Mouse (Mus musculus): ENCODE data around the gene Pdss1. TPM values are rescaled to one million over a fixed set of nuclear protein-coding genes. Genes with fewer than 3 reads are reported as not detected.
"Not testable (repeated sequence)": the region's sequence is repeated elsewhere in the genome, so short reads cannot be mapped to it uniquely, and the experiment has no call there.

Pdss1 gene
- polyA plus RNA-seq, 1 experiment from 2014 or later: 11.8 TPM

DNA sequence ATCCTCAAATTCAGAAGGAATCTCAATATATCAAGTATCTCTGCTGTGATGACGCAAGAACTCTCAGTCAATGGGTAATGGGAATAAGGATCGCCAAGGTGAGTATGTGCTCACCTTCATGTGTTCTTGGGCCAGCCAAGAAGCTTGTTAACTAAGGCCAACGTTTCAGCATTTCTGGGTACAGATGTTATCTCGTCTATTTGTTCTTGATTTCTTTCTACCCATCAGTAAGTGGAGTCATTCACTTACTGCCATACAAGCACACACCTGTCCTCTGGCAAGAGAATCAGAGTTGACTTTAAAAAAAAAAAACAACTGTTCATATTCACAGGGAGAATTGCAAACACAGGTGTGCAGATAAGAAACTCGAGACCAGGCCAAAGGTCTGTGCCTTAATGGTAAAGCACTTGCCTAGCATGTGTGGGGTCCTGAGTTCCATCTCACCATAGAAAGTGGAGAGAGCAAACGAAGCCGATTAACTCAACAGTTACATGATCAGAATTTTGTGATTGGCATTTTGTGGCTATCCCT lies 28.4 kb upstream of the Pdss1 start:
- TF ChIP-seq CTCF (IDR thresholded peaks at IDR 0.05; ENCODE audit: low read depth): no peak
- no peak for TF ChIP-seq EP300 (IDR thresholded peaks at IDR 0.05; ENCODE audit: low read depth)
- Histone ChIP-seq H3K4me3 (ENCODE audit: low read depth, low read length) (no peak overlapping the region), H3K27ac (ENCODE audit: low read depth) (no peak overlapping the region), H3K4me2 (ENCODE audit: low read depth, low read length) (no peak overlapping the region), H3K27me3 (ENCODE audit: insufficient read depth, low read length) (no peaks in the 10 kb centered on the region), H3K36me3 (replicated peaks; ENCODE audit: insufficient read depth, low read length) (peaks cover 12% of the 10 kb centered on the region; the same call in 1 of the 2 replicates), H3K4me1 (ENCODE audit: insufficient read depth) (no peaks in the 10 kb centered on the region), H3K9ac (replicated peaks) (no peak overlapping the region), H3K9me3 (ENCODE audit: low read length) (no peaks in the 10 kb centered on the region)
- ATAC-seq (no peak), DNase-seq (no peak)
- WGBS (ENCODE audit: insufficient replicate concordance): 70% methylated on average over 7 of the region's 7 CpGs

DNA sequence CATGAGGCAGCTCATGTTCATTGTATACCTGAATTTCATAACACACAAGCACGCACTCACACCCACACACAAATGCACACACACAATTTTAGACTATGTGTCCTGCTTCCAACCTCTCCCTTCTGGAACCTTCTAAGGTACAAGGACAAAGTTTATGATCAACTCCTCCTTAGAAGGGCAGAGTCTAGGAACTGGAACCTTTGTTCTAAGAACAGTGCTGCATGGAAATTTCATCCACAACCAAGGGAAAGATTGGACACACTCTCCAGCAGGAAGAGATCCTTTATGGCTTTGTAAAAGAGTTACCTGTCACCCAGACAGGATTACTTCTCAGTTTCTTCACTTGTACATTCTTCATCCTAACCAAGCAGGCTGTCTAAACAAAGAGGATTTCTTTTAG lies 22.2 kb upstream of the Pdss1 start:
- no peak overlapping the region for H3K4me2 ChIP-seq (ENCODE audit: low read depth, low read length)
- 82% methylated on average over 1 of the region's 1 CpGs for WGBS (ENCODE audit: insufficient replicate concordance)
- H3K27me3 ChIP-seq (ENCODE audit: insufficient read depth, low read length): no peaks in the 10 kb centered on the region
- H3K9ac ChIP-seq (replicated peaks): no peak overlapping the region
- DNase-seq (no peak), ATAC-seq (no peak)
- no peaks in the 10 kb centered on the region for H3K4me1 ChIP-seq (ENCODE audit: insufficient read depth)
- no peaks in the 10 kb centered on the region for H3K9me3 ChIP-seq (ENCODE audit: low read length)
- TF ChIP-seq CTCF (IDR thresholded peaks at IDR 0.05; ENCODE audit: low read depth) (no peak), EP300 (IDR thresholded peaks at IDR 0.05; ENCODE audit: low read depth) (no peak)
- H3K27ac ChIP-seq (ENCODE audit: low read depth): no peak overlapping the region
- H3K36me3 ChIP-seq (replicated peaks; ENCODE audit: insufficient read depth, low read length): peaks cover 14% of the 10 kb centered on the region
- H3K4me3 ChIP-seq (ENCODE audit: low read depth, low read length): no peak overlapping the region

DNA sequence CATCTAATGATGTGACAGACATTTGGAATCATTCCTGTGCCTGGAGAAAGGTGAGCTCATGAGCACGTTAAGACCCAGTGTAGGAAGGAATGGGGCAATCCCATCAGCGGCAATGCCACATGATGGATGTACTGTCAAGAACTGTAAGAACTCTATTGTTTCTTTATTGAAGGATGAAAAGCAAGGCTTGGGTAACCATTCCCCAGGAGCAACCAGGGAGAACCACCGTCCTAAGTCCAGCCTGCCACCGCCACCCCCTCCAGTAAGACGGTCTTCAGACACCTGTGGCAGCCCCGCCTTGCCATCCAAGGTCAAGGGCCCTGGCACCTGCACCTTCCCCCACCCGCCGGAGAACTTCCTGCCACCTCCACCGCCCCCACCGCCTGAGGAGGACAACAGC lies 20.7 kb upstream of the Pdss1 start:
- DNase-seq (no peak), ATAC-seq (no peak)
- no peak overlapping the region for H3K4me3 ChIP-seq (ENCODE audit: low read depth, low read length)
- no peaks in the 10 kb centered on the region for H3K4me1 ChIP-seq (ENCODE audit: insufficient read depth)
- H3K4me2 ChIP-seq (ENCODE audit: low read depth, low read length): no peak overlapping the region
- H3K27me3 ChIP-seq (ENCODE audit: insufficient read depth, low read length): no peaks in the 10 kb centered on the region
- H3K27ac ChIP-seq (ENCODE audit: low read depth): no peak overlapping the region
- no peak overlapping the region for H3K9ac ChIP-seq (replicated peaks)
- H3K36me3 ChIP-seq (replicated peaks; ENCODE audit: insufficient read depth, low read length): peaks cover 8% of the 10 kb centered on the region; the same call in 1 of the 2 replicates
- H3K9me3 ChIP-seq (ENCODE audit: low read length): no peaks in the 10 kb centered on the region
- 72% methylated on average over 7 of the region's 10 CpGs for WGBS (ENCODE audit: insufficient replicate concordance)
- TF ChIP-seq EP300 (IDR thresholded peaks at IDR 0.05; ENCODE audit: low read depth) (no peak), CTCF (IDR thresholded peaks at IDR 0.05; ENCODE audit: low read depth) (no peak)

DNA sequence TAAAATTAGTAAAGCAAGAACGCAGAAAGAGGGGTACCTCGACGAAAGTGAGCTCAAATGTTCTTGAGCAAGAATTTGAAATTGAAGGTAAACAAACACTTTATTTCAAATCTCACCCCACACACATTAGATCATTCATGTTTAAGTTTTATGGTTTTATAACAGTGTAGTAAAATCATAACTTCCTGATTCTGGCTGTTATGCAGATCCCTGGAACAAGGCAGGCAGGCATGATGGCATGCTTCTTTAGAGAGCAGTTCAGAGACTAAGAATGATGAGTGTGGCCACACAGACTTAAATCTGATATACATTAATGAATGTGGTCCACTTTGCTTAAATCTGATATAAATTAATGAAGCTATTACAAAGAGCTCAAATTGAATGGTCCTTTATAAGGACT lies 18.7 kb upstream of the Pdss1 start:
- H3K36me3 ChIP-seq (replicated peaks; ENCODE audit: insufficient read depth, low read length): peaks cover 8% of the 10 kb centered on the region; the same call in 1 of the 2 replicates
- no peaks in the 10 kb centered on the region for H3K9me3 ChIP-seq (ENCODE audit: low read length)
- no peaks in the 10 kb centered on the region for H3K4me1 ChIP-seq (ENCODE audit: insufficient read depth)
- 85% methylated on average over 3 of the region's 3 CpGs for WGBS (ENCODE audit: insufficient replicate concordance)
- no peak overlapping the region for H3K4me3 ChIP-seq (ENCODE audit: low read depth, low read length)
- no peaks in the 10 kb centered on the region for H3K27me3 ChIP-seq (ENCODE audit: insufficient read depth, low read length)
- no peak for ATAC-seq
- H3K9ac ChIP-seq (replicated peaks): no peak overlapping the region
- H3K4me2 ChIP-seq (ENCODE audit: low read depth, low read length): no peak overlapping the region
- H3K27ac ChIP-seq (ENCODE audit: low read depth): no peak overlapping the region
- DNase-seq: no peak
- TF ChIP-seq CTCF (IDR thresholded peaks at IDR 0.05; ENCODE audit: low read depth) (no peak), EP300 (IDR thresholded peaks at IDR 0.05; ENCODE audit: low read depth) (no peak)

DNA sequence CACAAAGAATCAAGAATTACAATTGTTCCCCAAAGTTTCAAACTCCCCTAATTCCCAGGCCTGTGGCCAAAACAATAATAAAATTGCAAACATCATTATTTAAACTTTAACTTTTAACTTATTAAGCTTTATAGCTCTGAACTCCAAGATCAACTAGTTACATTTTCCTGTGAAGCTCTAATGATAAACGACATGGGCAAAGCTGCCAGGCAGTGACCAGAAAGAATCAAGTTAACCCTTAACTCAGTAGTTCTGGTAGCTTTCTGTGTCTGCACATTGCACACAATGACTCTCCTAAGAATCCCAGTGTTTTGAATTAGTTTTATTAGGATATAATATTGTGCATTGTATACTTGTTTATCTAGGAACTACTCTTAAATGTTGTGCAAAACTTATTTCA lies 16.5 kb upstream of the Pdss1 start:
- no peak overlapping the region for H3K4me2 ChIP-seq (ENCODE audit: low read depth, low read length)
- H3K27ac ChIP-seq (ENCODE audit: low read depth): no peak overlapping the region
- DNase-seq (no peak), ATAC-seq (no peak)
- H3K9ac ChIP-seq (replicated peaks): no peak overlapping the region
- H3K4me1 ChIP-seq (ENCODE audit: insufficient read depth): no peaks in the 10 kb centered on the region
- no peaks in the 10 kb centered on the region for H3K27me3 ChIP-seq (ENCODE audit: insufficient read depth, low read length)
- TF ChIP-seq EP300 (IDR thresholded peaks at IDR 0.05; ENCODE audit: low read depth): no peak
- no peak for TF ChIP-seq CTCF (IDR thresholded peaks at IDR 0.05; ENCODE audit: low read depth)
- H3K9me3 ChIP-seq (ENCODE audit: low read length): no peaks in the 10 kb centered on the region
- H3K4me3 ChIP-seq (ENCODE audit: low read depth, low read length): no peak overlapping the region
- H3K36me3 ChIP-seq (replicated peaks; ENCODE audit: insufficient read depth, low read length): peaks cover 3% of the 10 kb centered on the region; the same call in 1 of the 2 replicates
- 35% methylated on average over 1 of the region's 1 CpGs for WGBS (ENCODE audit: insufficient replicate concordance)

DNA sequence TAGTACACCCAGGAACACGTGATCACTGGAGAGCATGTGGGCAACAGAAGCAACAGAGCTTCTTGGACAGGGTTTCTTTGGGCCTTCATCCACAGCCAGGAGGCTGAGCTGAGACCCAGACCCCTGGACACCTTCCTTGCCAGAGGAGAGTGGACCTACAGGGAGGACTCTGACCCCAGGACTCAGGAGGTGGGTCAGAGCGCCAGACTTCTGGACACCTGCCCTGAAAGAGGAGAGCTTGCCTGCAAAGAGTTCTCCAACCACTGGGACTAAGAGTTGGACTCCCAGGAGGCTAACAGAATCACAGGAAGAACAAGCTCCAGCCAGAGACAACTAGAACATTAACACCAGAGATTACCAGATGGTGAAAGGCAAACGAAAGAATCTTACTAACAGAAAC lies 14.6 kb upstream of the Pdss1 start:
- H3K9ac ChIP-seq (replicated peaks); DNase-seq; H3K4me2 ChIP-seq (ENCODE audit: low read depth, low read length); H3K27me3 ChIP-seq (ENCODE audit: insufficient read depth, low read length); ATAC-seq; H3K27ac ChIP-seq (ENCODE audit: low read depth); H3K36me3 ChIP-seq (replicated peaks; ENCODE audit: insufficient read depth, low read length); H3K4me1 ChIP-seq (ENCODE audit: insufficient read depth); H3K4me3 ChIP-seq (ENCODE audit: low read depth, low read length); H3K9me3 ChIP-seq (ENCODE audit: low read length): not testable (repeated sequence)
- WGBS (ENCODE audit: insufficient replicate concordance): 81% methylated on average over 3 of the region's 3 CpGs

DNA sequence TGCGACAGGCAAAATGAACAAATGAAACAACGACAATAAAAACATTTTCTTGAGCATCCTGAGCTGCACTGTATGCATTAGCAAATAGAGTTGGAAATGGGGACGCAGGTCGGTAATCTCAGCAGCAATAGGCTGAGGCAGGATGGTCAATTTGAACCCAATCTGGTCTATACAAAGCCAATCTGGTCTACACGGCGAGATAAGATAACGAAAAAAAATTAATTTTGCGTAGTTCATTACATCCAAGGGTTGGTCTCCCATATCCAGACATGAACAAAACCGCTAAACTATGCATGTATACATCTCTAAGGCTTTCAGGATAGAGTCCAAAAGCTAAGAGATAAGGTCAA lies 415 bp upstream of the Pdss1 start:
- 15% methylated on average over 9 of the region's 9 CpGs for WGBS (ENCODE audit: insufficient replicate concordance)
- no peak for DNase-seq

More for the DNA sequence above, 415 bp upstream of the Pdss1 start:
- no peak; the same call in 1 of the 2 replicates for ATAC-seq
- TF ChIP-seq EP300 (IDR thresholded peaks at IDR 0.05; ENCODE audit: low read depth) (no peak), CTCF (IDR thresholded peaks at IDR 0.05; ENCODE audit: low read depth) (no peak)
- H3K36me3 ChIP-seq (replicated peaks; ENCODE audit: insufficient read depth, low read length): peaks cover 3% of the 10 kb centered on the region; the same call in 1 of the 2 replicates
- peak overlapping the region; percentile 84 for H3K27ac ChIP-seq (ENCODE audit: low read depth)
- H3K4me1 ChIP-seq (ENCODE audit: insufficient read depth): peaks cover 10% of the 10 kb centered on the region; the same call in 1 of the 2 replicates
- peak overlapping the region; percentile 82 for H3K4me3 ChIP-seq (ENCODE audit: low read depth, low read length)
- H3K4me2 ChIP-seq (ENCODE audit: low read depth, low read length): peak overlapping the region; percentile 78
- H3K27me3 ChIP-seq (ENCODE audit: insufficient read depth, low read length): no peaks in the 10 kb centered on the region
- no peaks in the 10 kb centered on the region for H3K9me3 ChIP-seq (ENCODE audit: low read length)
- peak overlapping the region; percentile 80 for H3K9ac ChIP-seq (replicated peaks)

Measured in liver, postnatal 0 days (tissue).